Mouse (Mus musculus) megakaryocyte-erythroid progenitor cell, adult 5-6 weeks (primary cell): ENCODE data around the gene Cfl1. TPM values are rescaled to one million over a fixed set of nuclear protein-coding genes. Genes with fewer than 3 reads are reported as not detected.
"Not testable (repeated sequence)": the region's sequence is repeated elsewhere in the genome, so short reads cannot be mapped to it uniquely, and the experiment has no call there.

Source experiments
- ATAC-seq: replicated peaks from 2 replicates; pipeline ENCODE4 v1.8.0; 2016; ENCODE audit warnings: mild to moderate bottlenecking, inconsistent platforms; ENCODE audit not compliant: severe bottlenecking, poor library complexity, low FRiP score, low TSS enrichment
- total RNA-seq, 2 experiments: library from RNA; stranded (forward) in 1 of 2; stranded (reverse) in 1 of 2; fragments of 200-1000, 215-1000 nt in 1 of 2; fragments of >200 nt in 1 of 2; fragmentation: Nextera tagmentation in 1 of 2; gene quantifications; 2 replicates each; pipeline ENCODE4 v1.2.3; 2014 to 2017

Cfl1 gene
- total RNA-seq, 2 experiments from 2014 or later = 862 to 1,100 TPM

- no peak for ATAC-seq
These were observed 3.5 kb upstream of the Cfl1 start for GRCm38 (mm10) chr19:5486771-5487170.

GRCm38 (mm10) chr19:5487768-5488550 is 2.3 kb upstream of the Cfl1 start, which contains the start of gene Mus81:
Gene Mus81 (minus strand): TSS chr19:5488402.
- ATAC-seq = peak; percentile 46

GRCm38 (mm10) chr19:5488878-5489571 is 1.2 kb upstream of the Cfl1 start:
- ATAC-seq = peak; percentile 67

GRCm38 (mm10) chr19:5489721-5490120 is 534 bp upstream of the Cfl1 start:
- ATAC-seq = not testable (repeated sequence)

- peak; percentile 27 for ATAC-seq
These were observed 848 bp downstream of the Cfl1 start for GRCm38 (mm10) chr19:5490898-5491708.

GRCm38 (mm10) chr19:5492641-5493040 is 2.4 kb downstream of the Cfl1 start:
- ATAC-seq = no peak

- ATAC-seq = not testable (repeated sequence)
These were observed 3.1 kb downstream of the Cfl1 start for GRCm38 (mm10) chr19:5493301-5493721.

- no peak for ATAC-seq
These were observed 4.1 kb downstream of the Cfl1 start for GRCm38 (mm10) chr19:5494314-5494713.

- ATAC-seq = no peak
These were observed 5.2 kb downstream of the Cfl1 start for GRCm38 (mm10) chr19:5495353-5496051.

GRCm38 (mm10) chr19:5496052-5496370 is 5.8 kb downstream of the Cfl1 start:
- ATAC-seq = no peak

GRCm38 (mm10) chr19:5500330-5500875 is 10.1 kb downstream of the Cfl1 start:
- no peak for ATAC-seq

- no peak for ATAC-seq
These were observed 13.4 kb downstream of the Cfl1 start, which contains the start of gene 1700020D05Rik for GRCm38 (mm10) chr19:5503687-5504086. Gene 1700020D05Rik (minus strand): TSS chr19:5503787.

- ATAC-seq = peak; percentile 99
These were observed 20.1 kb downstream of the Cfl1 start, which contains the start of gene Snx32 for GRCm38 (mm10) chr19:5510031-5511026. Gene Snx32 (minus strand): TSS chr19:5510538.

- ATAC-seq = no peak
These were observed 20.9 kb downstream of the Cfl1 start for GRCm38 (mm10) chr19:5511074-5511632.

- no peak for ATAC-seq
These were observed 22.1 kb downstream of the Cfl1 start for GRCm38 (mm10) chr19:5512091-5513004.

GRCm38 (mm10) chr19:5513005-5513349 is 22.7 kb downstream of the Cfl1 start:
- ATAC-seq = no peak
